Mouse (Mus musculus): Measurements from ENCODE around the gene Lyg2. TPM values are rescaled to one million over a fixed set of nuclear protein-coding genes. Genes with fewer than 3 reads are reported as not detected.

Lyg2 gene
- polyA plus RNA-seq, 1 experiment from 2014 or later: not detected

DNA sequence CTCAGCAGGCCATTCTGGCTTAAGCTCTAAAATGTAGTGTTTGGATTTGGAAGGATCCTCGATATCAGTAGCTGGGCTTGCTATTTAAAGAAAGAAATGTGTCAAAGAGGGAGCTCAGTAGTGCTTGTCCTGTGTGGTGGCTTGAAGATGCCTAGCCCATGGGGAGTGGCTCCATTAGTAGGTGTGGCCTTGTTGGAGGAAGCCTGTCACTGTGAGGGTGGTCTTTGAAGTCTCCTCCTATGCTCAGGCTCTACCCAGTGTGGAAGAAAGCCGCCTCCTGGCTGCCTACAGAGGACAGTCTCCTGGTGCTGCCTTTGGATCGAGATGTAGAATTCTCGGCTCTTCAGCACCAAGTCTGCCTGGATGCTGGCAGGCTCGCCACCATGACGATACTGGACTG is 16.0 kb downstream of the Lyg2 start:
- H3K79me2 ChIP-seq (ENCODE audit: inconsistent target): no peaks in the 10 kb centered on the region
- H3K36me3 ChIP-seq (ENCODE audit: inconsistent target): peaks cover 20% of the 10 kb centered on the region
- H3K4me3 ChIP-seq (ENCODE audit: inconsistent target): no peak overlapping the region
- WGBS (ENCODE audit: missing documents): 97% methylated on average over 6 of the region's 6 CpGs
- H3K27ac ChIP-seq: no peak overlapping the region

DNA sequence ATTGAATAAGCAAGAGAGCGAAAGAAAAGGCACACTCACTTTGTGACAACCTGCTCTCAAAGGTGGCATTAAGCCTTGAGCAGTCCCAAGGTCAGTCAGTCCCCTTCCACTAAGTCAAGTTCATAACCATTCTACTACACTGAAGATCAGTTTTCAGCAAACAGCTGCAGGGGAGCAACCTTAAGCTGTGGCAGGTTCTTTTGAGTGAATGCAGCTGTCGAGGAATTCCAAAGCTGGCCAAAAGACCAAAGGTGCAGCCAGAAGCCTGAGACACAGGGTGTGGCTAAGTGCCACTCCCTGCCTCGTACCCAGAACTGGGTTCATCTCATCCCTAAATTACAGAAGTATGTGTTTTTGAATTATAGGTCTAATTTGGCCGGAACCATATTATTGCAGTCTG is 16.5 kb downstream of the Lyg2 start:
- no peaks in the 10 kb centered on the region for H3K79me2 ChIP-seq (ENCODE audit: inconsistent target)
- no peak overlapping the region for H3K27ac ChIP-seq
- H3K36me3 ChIP-seq (ENCODE audit: inconsistent target): peaks cover 24% of the 10 kb centered on the region
- 95% methylated on average over 4 of the region's 4 CpGs for WGBS (ENCODE audit: missing documents)
- no peak overlapping the region for H3K4me3 ChIP-seq (ENCODE audit: inconsistent target)

DNA sequence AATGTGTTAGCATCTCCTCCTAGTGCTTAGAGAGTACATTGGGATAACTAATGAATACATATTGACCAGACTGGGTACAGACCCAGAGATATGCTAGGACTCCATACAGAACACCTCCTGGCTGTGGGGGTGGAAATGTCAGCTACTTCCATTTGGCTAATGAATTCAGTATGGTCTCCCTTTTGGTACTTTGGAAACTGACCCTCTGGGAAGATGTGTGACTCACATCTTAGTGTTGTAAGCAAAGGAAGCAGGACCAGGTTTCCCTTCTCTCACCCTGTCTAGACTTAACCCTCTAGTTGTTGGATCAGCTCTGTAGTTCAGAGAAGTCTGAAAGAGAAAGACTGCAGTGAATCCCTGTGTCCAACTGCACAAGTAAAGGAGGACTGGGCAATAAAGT is 21.7 kb downstream of the Lyg2 start:
- peaks cover 39% of the 10 kb centered on the region for H3K79me2 ChIP-seq (ENCODE audit: inconsistent target)
- no peak overlapping the region for H3K27ac ChIP-seq
- H3K36me3 ChIP-seq (ENCODE audit: inconsistent target): peaks cover 36% of the 10 kb centered on the region
- H3K4me3 ChIP-seq (ENCODE audit: inconsistent target): no peak overlapping the region

DNA sequence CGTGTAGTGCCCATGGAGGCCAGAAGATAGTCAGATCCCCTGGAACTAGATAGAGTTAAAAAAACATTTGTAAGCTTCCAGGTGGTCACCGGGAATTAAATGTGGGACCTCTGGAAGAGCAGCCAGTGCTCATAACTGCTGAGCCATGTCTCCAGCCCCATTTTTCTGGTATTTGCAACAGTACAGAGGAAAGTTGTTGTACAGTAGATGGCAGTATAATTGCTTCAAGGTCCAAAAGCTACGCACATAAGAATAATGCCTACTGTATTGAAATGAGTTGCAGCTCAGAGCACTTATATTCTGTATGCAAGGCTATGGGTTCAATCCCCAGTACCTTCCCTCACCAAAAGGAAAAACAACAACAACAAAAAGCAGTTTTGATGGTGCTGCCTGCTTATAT is 24.9 kb downstream of the Lyg2 start:
- WGBS (ENCODE audit: missing documents): 56% methylated on average over 3 of the region's 3 CpGs

DNA sequence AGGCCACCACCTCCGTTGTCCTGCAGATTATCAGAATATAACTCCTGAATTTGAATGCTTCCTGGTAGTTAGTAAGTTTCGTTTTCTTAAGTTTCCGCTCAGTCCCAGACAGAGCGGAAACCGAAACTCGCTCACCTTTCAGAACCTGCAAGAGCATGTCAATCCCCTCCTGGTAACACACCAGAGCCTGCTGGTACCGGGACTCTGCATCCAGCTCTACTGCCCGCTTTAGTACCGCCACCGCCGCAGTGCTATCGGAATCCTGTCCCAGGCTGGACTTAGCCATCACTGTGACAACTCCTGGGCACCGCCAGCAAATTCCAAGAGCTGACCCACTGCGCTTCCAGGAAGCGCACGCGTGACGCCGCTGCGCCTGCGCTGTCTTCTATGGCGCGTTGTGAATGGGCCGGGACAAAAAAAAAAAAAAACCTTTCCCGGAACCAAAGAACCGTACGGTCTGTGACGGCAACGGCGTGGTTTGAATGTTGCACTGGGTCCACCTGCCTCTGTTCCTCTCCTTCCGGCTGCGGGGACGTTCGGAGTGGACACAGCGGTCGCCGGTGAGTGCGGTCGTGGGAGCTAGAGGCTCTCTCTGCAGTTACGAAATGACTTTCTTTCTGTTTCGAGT is 26.2 kb downstream of the Lyg2 start, which contains the start of the genes Mitd1 and Mrpl30:
Mitd1 (minus strand) TSS at position 387 of the 628 bp plus-strand sequence.
Mrpl30 (plus strand) TSS at position 453 of the 628 bp plus-strand sequence.
- Histone ChIP-seq H3K27ac (peak within 1 kb of the TSS; percentile 72), H3K36me3 (ENCODE audit: inconsistent target) (peaks cover 18% of the 10 kb centered on the region), H3K79me2 (ENCODE audit: inconsistent target) (peaks cover 82% of the 10 kb centered on the region), H3K4me3 (ENCODE audit: inconsistent target) (peak within 1 kb of the TSS; percentile 71)
- WGBS (ENCODE audit: missing documents): under 1% methylated on average over 38 of the region's 41 CpGs

More for the DNA sequence above, 24.9 kb downstream of the Lyg2 start:
- Histone ChIP-seq H3K4me3 (ENCODE audit: inconsistent target) (peak overlapping the region; percentile 71), H3K36me3 (ENCODE audit: inconsistent target) (peaks cover 16% of the 10 kb centered on the region), H3K79me2 (ENCODE audit: inconsistent target) (peaks cover 71% of the 10 kb centered on the region), H3K27ac (no peak overlapping the region)

DNA sequence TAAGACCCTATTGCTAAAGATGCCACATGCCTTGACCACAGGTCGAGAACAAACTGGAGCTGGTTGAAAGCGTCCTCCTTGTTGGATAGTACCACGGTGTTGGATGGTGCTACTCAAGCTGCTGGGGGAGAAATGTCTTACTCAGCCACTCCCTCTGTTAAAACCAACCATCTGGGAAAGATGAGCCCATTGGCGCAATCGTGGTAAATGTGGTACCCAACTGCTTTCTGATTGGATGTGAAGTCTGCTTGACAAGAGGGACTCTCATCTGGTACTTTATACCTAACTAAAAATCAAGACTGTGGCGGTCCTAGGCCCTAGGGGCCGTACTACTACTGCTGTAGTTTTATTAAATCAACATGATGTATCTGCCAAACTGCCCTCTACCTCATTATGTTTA is 27.1 kb downstream of the Lyg2 start:
- H3K79me2 ChIP-seq (ENCODE audit: inconsistent target): peaks cover 82% of the 10 kb centered on the region
- peak overlapping the region; percentile 71 for H3K4me3 ChIP-seq (ENCODE audit: inconsistent target)
- H3K36me3 ChIP-seq (ENCODE audit: inconsistent target): peaks cover 18% of the 10 kb centered on the region
- WGBS (ENCODE audit: missing documents): 81% methylated on average over 7 of the region's 7 CpGs
- peak overlapping the region; percentile 72 for H3K27ac ChIP-seq

DNA sequence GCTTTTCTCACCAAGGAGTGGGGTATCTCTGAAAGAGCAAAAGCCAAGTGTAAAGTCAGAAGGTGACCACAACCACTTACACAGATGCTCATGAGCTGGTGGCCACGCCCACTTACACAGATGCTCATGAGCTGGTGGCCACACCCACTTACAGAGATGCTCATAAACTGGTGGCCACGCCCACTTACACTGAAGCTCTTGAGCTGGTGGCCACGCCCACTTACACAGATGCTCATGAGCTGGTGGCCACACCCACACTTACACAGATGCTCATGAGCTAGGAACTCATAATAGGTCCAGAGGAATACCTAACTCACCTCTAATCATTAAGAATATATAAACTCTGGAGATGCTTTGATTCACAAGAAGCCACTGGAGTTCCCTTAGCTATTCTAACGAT is 31.8 kb downstream of the Lyg2 start:
- no peak overlapping the region for H3K4me3 ChIP-seq (ENCODE audit: inconsistent target)
- 86% methylated on average over 4 of the region's 4 CpGs for WGBS (ENCODE audit: missing documents)
- peaks cover 58% of the 10 kb centered on the region for H3K36me3 ChIP-seq (ENCODE audit: inconsistent target)
- no peak overlapping the region for H3K27ac ChIP-seq
- peaks cover 45% of the 10 kb centered on the region for H3K79me2 ChIP-seq (ENCODE audit: inconsistent target)

DNA sequence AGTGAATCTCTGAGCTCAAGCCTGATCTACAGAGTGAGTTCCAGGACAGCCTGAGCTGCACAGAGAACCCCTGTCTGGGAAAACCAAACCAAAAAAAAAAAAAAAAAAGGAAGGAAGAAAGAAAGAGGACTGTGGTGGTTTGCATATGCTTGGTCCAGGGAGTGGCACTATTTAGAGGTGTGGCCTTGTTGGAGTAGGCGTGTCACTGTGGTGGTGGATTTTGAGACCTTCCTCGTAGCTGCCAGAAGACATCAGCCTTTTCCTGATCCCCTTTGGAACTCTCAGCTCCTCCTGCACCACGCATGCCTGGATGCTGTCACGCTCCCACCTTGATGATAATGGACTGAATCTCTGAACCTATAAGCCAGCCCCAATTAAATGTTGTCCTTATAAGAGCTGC is 32.9 kb downstream of the Lyg2 start:
- Histone ChIP-seq H3K79me2 (ENCODE audit: inconsistent target) (peaks cover 34% of the 10 kb centered on the region), H3K4me3 (ENCODE audit: inconsistent target) (no peak overlapping the region), H3K36me3 (ENCODE audit: inconsistent target) (peaks cover 68% of the 10 kb centered on the region), H3K27ac (no peak overlapping the region)
- WGBS (ENCODE audit: missing documents): 84% methylated on average over 4 of the region's 4 CpGs

DNA sequence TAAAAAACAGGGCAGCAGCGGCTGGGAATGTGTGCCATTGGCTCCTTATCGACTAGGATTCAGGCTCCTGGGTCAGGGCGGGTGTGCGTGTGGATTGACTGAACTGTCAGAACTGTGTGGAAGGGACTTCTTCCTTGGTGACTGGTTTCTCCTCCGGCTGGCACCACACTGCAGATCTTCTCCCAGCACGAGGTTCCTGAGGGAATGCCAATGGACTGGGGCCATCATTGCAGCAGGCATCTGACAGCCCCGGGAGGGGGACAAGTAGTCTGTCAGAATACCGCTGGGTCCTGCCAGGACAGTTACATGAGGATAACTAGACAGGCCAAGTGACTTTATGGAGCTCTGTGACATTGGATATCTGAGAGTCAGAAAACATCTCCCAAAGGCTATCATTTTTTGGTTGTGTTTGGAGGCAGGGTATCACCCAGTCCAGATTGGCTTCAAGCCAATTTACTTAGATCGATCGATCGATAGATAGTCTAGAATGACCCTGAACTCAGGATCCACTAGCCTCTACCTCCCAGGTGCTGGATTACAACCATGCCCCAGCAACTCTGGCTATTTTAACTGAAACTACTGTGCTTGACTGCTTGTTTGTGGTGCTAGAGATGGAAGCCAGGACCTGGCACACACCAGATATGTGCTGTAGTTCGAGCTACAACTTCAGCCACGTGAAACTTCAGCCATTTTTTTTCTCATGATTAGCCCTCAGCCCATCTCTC is 38.4 kb downstream of the Lyg2 start:
- H3K79me2 ChIP-seq (ENCODE audit: inconsistent target): no peaks in the 10 kb centered on the region
- WGBS (ENCODE audit: missing documents): 95% methylated on average over 13 of the region's 13 CpGs
- no peak overlapping the region for H3K4me3 ChIP-seq (ENCODE audit: inconsistent target)
- no peak overlapping the region for H3K27ac ChIP-seq
- peaks cover 63% of the 10 kb centered on the region for H3K36me3 ChIP-seq (ENCODE audit: inconsistent target)

DNA sequence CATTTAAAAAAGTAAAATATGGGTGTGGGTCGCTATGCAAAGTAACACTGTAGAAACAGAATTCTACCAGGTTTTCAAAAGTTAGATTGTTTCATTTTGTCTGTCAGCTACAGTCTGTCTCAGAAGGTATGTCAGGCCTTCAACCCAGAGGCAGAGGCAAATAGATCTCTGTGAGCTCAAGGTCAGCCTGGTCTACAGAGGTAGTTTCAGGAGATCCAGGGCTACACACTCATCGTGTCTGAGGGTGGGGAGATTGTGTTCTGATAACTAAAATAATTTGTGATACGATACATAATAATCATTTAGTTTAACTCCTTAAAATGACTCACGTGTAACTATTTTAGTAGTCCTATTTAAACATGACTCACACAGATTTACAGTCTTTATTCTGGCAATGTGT is 43.1 kb downstream of the Lyg2 start:
- Histone ChIP-seq H3K79me2 (ENCODE audit: inconsistent target) (no peaks in the 10 kb centered on the region), H3K27ac (no peak overlapping the region), H3K36me3 (ENCODE audit: inconsistent target) (peaks cover 20% of the 10 kb centered on the region), H3K4me3 (ENCODE audit: inconsistent target) (peak overlapping the region; percentile 75; the same call in 1 of the 2 replicates)
- WGBS (ENCODE audit: missing documents): 84% methylated on average over 4 of the region's 4 CpGs

DNA sequence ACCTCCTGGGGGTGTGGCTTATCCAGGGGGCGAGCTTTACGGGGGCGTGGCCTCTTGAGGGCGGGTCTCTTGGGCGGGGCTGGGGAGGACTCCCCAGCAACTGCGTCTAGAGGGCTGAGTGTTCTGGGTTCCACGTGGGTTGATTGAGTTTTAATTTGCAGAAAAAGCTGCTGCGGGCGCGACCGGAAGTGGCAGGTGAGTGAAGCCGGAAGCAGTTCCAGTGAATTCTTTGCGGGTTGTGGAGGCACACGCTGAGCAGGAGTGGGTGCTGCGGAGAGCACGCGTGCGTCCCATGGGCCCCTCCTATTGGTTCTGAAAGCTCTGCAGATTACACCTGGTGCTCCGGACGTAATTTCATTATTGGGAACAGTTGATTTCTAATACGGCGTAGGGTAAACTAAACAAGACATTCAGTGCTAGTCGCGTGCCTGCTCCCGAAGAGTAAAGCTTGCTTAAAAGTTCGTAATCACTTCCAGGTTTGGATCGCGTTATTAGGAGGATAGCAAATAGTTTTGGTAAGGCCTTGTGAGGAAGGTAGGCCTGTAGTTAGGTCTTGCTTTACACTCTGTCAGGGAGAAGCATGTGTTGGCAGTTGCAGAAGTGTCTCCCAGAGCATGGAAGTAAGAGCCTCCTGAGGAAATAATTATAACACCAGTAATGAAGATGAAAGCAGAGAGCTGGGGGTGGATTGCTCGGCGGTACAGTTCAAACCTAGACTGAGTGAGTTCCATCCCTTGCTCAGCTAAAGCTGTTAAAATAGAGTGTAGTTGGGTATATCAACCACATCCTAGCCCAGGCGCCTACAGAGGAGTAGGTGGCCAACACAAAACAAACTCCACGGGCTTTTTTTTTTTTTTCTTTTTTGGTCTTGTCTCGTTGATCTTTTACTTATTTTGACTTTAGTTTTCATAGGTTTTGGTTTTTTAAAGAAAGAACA is 43.9 kb downstream of the Lyg2 start:
- WGBS (ENCODE audit: missing documents): 3% methylated on average over 32 of the region's 33 CpGs
- Histone ChIP-seq H3K36me3 (ENCODE audit: inconsistent target) (peaks cover 12% of the 10 kb centered on the region), H3K27ac (no peak overlapping the region), H3K79me2 (ENCODE audit: inconsistent target) (no peaks in the 10 kb centered on the region), H3K4me3 (ENCODE audit: inconsistent target) (peak overlapping the region; percentile 75)

DNA sequence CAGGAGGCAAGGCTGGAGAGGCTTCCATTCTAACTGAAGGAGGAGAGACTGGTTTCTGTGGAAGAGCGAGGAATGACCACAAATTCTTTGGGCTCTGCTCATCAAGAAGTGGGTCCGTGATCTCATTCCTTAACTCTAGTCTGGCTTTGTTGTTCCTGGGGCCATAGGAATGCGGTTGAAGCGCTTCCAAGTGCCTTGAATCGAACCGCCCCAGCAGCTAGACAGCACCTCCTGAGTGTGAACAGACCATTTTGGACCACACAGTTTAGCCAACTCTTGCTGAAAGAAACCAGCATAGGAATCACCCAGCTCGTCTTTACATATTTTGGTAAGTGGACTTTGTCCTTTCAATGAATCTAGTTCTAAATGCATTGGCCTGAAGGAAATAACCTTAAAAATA is 44.6 kb downstream of the Lyg2 start, which contains the start of gene Lipt1:
Lipt1 (plus strand) TSS at position 35 of the 400 bp plus-strand sequence.
- WGBS (ENCODE audit: missing documents): 29% methylated on average over 7 of the region's 7 CpGs
- H3K36me3 ChIP-seq (ENCODE audit: inconsistent target): peaks cover 10% of the 10 kb centered on the region; the same call in 1 of the 2 replicates
- H3K27ac ChIP-seq: no peak within 1 kb of the TSS
- H3K4me3 ChIP-seq (ENCODE audit: inconsistent target): peak within 1 kb of the TSS; percentile 75
- no peaks in the 10 kb centered on the region for H3K79me2 ChIP-seq (ENCODE audit: inconsistent target)

DNA sequence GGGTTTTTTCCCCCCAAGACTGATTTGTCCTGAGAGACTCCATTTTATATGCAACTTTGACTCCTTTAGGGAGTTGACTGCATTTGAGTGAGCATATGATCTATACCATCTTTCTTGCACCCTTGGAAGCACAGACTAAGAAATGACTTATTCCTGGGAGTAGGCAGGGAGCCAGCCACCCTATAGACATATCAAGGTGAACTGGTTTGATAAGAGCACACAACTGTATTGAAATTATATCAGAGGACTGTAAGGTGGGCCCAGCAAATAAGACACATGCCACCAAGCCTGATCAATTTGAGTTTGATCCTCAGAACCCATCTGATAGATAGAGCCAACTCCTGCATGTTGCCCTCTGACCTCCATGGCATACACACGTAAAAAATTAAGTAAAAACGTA is 46.9 kb downstream of the Lyg2 start:
- H3K4me3 ChIP-seq (ENCODE audit: inconsistent target): no peak overlapping the region

DNA sequence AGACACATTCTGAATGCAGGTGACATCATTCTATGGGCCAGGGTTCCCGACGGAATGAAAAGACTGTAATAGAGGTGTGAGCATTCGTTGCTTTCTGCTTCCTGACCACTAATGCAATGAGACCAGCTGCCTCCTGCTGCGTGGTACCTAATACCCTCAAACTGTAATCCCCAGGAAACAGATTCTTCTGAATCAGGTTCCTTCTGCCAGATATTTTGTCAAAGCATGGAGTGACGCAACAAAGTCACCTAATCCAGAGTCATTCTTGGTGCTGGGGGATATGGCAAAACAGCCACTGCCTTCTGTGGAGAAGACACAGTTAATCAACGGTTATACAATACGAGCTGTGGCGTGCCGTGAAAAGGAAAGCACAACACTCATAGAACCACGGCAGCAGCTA is 47.7 kb downstream of the Lyg2 start:
- Histone ChIP-seq H3K79me2 (ENCODE audit: inconsistent target) (peaks cover 4% of the 10 kb centered on the region; the same call in 1 of the 2 replicates), H3K4me3 (ENCODE audit: inconsistent target) (no peak overlapping the region), H3K36me3 (ENCODE audit: inconsistent target) (no peaks in the 10 kb centered on the region), H3K27ac (no peak overlapping the region)
- 6% methylated on average over 10 of the region's 10 CpGs for WGBS (ENCODE audit: missing documents)

More for the DNA sequence above, 46.9 kb downstream of the Lyg2 start:
- 88% methylated on average over 2 of the region's 2 CpGs for WGBS (ENCODE audit: missing documents)
- Histone ChIP-seq H3K79me2 (ENCODE audit: inconsistent target) (no peaks in the 10 kb centered on the region), H3K27ac (no peak overlapping the region), H3K36me3 (ENCODE audit: inconsistent target) (no peaks in the 10 kb centered on the region)

Data from macrophage (primary cell).